Mouse (Mus musculus): ENCODE results near the gene Lonrf2.

DNA sequence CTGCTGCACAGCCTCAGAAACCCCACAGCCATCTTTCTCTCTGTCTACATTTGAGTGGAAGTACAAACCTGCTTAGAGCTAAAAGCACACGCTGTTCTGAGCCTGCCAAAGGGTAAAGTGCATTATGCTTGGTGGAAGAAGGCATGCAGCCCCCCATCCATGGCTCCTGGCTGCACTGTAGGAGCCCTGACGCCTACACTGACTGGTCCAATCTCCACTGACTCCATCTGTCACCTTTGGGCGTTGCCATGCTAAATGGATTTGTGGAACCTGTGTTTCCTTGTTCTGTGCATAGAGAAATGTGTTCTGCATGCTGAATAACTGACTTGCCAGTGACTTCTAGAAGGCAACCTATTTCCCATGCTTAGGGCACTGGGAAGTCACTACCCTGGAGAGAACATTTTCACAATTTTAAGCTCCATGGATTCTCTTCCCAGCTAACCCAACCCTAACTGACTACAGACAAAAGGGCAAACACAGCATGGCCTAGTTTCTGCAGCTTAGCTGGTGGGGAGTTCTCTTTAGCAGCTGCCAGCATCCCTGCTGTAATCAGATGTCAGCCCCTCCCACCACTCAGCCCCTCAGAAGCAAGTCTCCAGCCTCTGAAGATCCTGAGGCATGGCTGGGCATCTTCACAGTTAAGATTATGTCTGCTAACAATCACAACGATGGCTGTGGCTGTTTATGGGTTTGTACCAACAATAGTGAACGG is 40.3 kb upstream of the Lonrf2 start:
- TF ChIP-seq CTCF (IDR thresholded peaks at IDR 0.05), result no peak
- TF ChIP-seq EP300 (IDR thresholded peaks at IDR 0.05), result no peak

Measured in lung, postnatal 0 days (tissue).